Mouse (Mus musculus) small intestine, adult 2 months (tissue): Measurements from ENCODE around the gene Resp18. TPM values are rescaled to one million over a fixed set of nuclear protein-coding genes. Genes with fewer than 3 reads are reported as not detected.
A peak's percentile ranks its signal among the peaks of the same experiment; 100 is the strongest.

Experiments
- H3K27ac ChIP-seq: fragments of 200-500 bp; 2 replicates; pipeline ENCODE4 v1.5.1; 2012; ENCODE audit warnings: low read depth, low read length, control low read depth, inconsistent platforms; ENCODE audit not compliant: insufficient read depth
- H3K27me3 ChIP-seq: fragments of 200-500 bp; 2 replicates; pipeline ENCODE4 v1.6.1; 2012; ENCODE audit warnings: mild to moderate bottlenecking, moderate library complexity, low read length, inconsistent platforms; ENCODE audit not compliant: control insufficient read depth, insufficient read depth
- H3K36me3 ChIP-seq: fragments of 200-500 bp; 2 replicates; pipeline ENCODE4 v1.6.1; 2012; ENCODE audit warnings: mild to moderate bottlenecking, low read length, control low read depth, inconsistent platforms; ENCODE audit not compliant: control insufficient read depth, insufficient read depth
- H3K4me1 ChIP-seq: fragments of 200-500 bp; 2 replicates; pipeline ENCODE4 v1.6.1; 2012; ENCODE audit warnings: low read length, inconsistent platforms, mixed read lengths; ENCODE audit not compliant: control insufficient read depth, insufficient read depth, insufficient read length
- H3K4me3 ChIP-seq: fragments of 200-500 bp; 2 replicates; pipeline ENCODE4 v1.5.1; 2012; ENCODE audit warnings: low read depth, mild to moderate bottlenecking, control low read depth, inconsistent platforms, low read length, moderate library complexity
- CTCF ChIP-seq: fragments of 200-500 bp; IDR thresholded peaks from 2 replicates; pipeline ENCODE4 v1.5.1; 2012; ENCODE audit warnings: low read depth, mild to moderate bottlenecking, control low read depth, inconsistent platforms, low read length, moderate library complexity, mixed read lengths; ENCODE audit not compliant: insufficient replicate concordance, insufficient read length; ENCODE audit errors: extremely low read depth
- POLR2A ChIP-seq: fragments of 200-500 bp; IDR thresholded peaks from 2 replicates; pipeline ENCODE4 v1.6.1; 2012; ENCODE audit warnings: low read depth, mild to moderate bottlenecking, control low read depth, inconsistent platforms, low read length, moderate library complexity
- WGBS: fragments of 180-500 bp; shearing (Covaris S2); methylation state at CpG from one replicate; pipeline ENCODE4 v1.1.7; 2018; 5-methylcytosine and 5-hydroxymethylcytosine counted together
- polyA plus RNA-seq: library from polyadenylated mRNA; depleted of rRNA; stranded (reverse); fragments of >200 nt; gene quantifications from 2 replicates; pipeline ENCODE4 v1.2.3, GENCODE M21; 2012

Gene Resp18
- polyA plus RNA-seq, 1 experiment = 6.2 TPM

GRCm38 (mm10) chr1:75253849-75254624, 24.2 kb downstream of the Resp18 start:
- Histone ChIP-seq H3K27ac (no peak overlapping the region), H3K27me3 (no peaks in the 10 kb centered on the region), H3K4me1 (peaks cover 7% of the 10 kb centered on the region), H3K36me3 (no peaks in the 10 kb centered on the region), H3K4me3 (no peak overlapping the region)
- WGBS = 60% methylated on average over 16 of the region's 16 CpGs
- TF ChIP-seq CTCF (peak; percentile 69; the same call in 1 of the 2 replicates), POLR2A (no peak)

- Histone ChIP-seq H3K4me3 (no peak overlapping the region), H3K4me1 (peaks cover 12% of the 10 kb centered on the region), H3K27ac (no peak overlapping the region), H3K27me3 (no peaks in the 10 kb centered on the region), H3K36me3 (no peaks in the 10 kb centered on the region)
- 81% methylated on average over 16 of the region's 16 CpGs for WGBS
- TF ChIP-seq POLR2A = no peak
- TF ChIP-seq CTCF = no peak
Observed at GRCm38 (mm10) chr1:75253029-75253428, 25.2 kb downstream of the Resp18 start.

GRCm38 (mm10) chr1:75252308-75252707, 25.9 kb downstream of the Resp18 start:
- TF ChIP-seq POLR2A (no peak), CTCF (no peak)
- no peak overlapping the region for H3K4me3 ChIP-seq
- H3K27me3 ChIP-seq = no peaks in the 10 kb centered on the region
- no peaks in the 10 kb centered on the region for H3K36me3 ChIP-seq
- WGBS = 77% methylated on average over 13 of the region's 13 CpGs
- H3K4me1 ChIP-seq = peaks cover 12% of the 10 kb centered on the region
- no peak overlapping the region for H3K27ac ChIP-seq

- H3K27ac ChIP-seq = peak overlapping the region; percentile 17; the same call in 1 of the 2 replicates
- TF ChIP-seq CTCF (peak; percentile 92), POLR2A (0 out of 2 replicates have a peak, but pooled peaks have one; percentile 28)
- WGBS = under 1% methylated on average over 21 of the region's 22 CpGs
Observed at GRCm38 (mm10) chr1:75251112-75251970, 26.9 kb downstream of the Resp18 start.

GRCm38 (mm10) chr1:75250498-75250897, 27.7 kb downstream of the Resp18 start:
- no peaks in the 10 kb centered on the region for H3K27me3 ChIP-seq
- no peaks in the 10 kb centered on the region for H3K36me3 ChIP-seq
- WGBS = 87% methylated on average over 3 of the region's 3 CpGs
- no peak overlapping the region for H3K4me3 ChIP-seq
- H3K27ac ChIP-seq = no peak overlapping the region
- TF ChIP-seq POLR2A (no peak), CTCF (no peak)
- H3K4me1 ChIP-seq = peaks cover 12% of the 10 kb centered on the region

More at GRCm38 (mm10) chr1:75251112-75251970, 26.9 kb downstream of the Resp18 start:
- H3K27me3 ChIP-seq = no peaks in the 10 kb centered on the region
- H3K4me1 ChIP-seq = peaks cover 12% of the 10 kb centered on the region
- H3K36me3 ChIP-seq = no peaks in the 10 kb centered on the region
- peak overlapping the region; percentile 54 for H3K4me3 ChIP-seq

GRCm38 (mm10) chr1:75248041-75248772, 30.0 kb downstream of the Resp18 start:
- Histone ChIP-seq H3K27me3 (no peaks in the 10 kb centered on the region), H3K36me3 (0 out of 2 replicates have a peak, but pooled peaks cover 2% of the 10 kb centered on the region), H3K4me1 (peaks cover 10% of the 10 kb centered on the region), H3K4me3 (no peak overlapping the region), H3K27ac (no peak overlapping the region; the same call in 1 of the 2 replicates)
- TF ChIP-seq CTCF (no peak), POLR2A (no peak)
- 41% methylated on average over 9 of the region's 9 CpGs for WGBS
